Mouse (Mus musculus) heart, postnatal 36 days (tissue): ENCODE data around the gene Atg4d. TPM values are rescaled to one million over a fixed set of nuclear protein-coding genes. Genes with fewer than 3 reads are reported as not detected.
"Not testable (repeated sequence)": the region's sequence is repeated elsewhere in the genome, so short reads cannot be mapped to it uniquely, and the experiment has no call there.

Source experiments
- DNase-seq, 2 experiments: peaks; one replicate each; pipeline ENCODE4 v3.0.0; 2021 to 2022
- intact Hi-C: fragments of 180-260 bp; cut with DNase I; formaldehyde crosslinking; loops from one replicate; pipeline ENCODE4 v1.15.1; 2025
- total RNA-seq, 2 experiments: library from RNA; stranded (reverse); gene quantifications; 2 replicates each; pipeline ENCODE4 v1.2.3; 2021

The Atg4d gene
- total RNA-seq, 2 experiments from 2014 or later = 78.0 to 99.6 TPM

DNA sequence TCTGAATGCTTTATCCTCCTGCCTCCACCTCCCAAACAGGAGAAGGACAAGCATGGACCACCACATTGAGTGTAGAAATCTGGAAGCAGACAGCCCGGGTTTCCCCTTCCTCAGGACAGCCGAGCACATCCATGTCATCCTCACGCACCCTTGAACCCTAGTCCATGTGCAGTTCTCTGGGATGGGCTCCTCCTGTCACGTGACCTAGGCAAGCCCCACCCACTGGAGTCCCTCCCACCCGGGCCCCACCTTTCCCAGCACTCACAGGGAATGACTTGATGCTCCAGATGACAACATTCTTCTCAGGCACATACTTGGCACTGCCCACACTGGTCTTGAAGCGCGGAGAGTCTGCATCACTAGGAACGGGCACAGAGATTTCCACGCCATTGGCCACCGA lies 33.9 kb downstream of the Atg4d start:
- DNase-seq = no peak
- intact Hi-C loops = no loop called here

DNA sequence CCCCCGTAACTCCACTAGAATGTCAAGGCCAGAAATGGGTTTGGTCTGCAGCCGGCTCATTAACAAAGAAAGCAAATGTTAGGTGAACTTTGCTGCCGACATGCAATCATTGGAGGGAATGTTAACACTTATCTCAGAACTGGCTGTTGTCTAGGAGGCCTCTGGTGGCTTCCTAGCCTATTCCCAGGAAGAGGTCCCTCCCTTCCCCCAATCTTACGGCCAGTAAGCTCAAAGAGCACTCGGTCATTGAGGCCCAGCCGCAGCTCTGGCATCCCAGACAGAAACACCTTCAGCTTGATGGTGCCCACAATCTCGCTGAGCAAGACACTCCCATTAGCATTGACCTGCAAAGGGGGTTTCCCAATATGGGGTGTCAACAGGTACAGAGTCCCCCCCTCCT lies 40.0 kb downstream of the Atg4d start:
- intact Hi-C loops = no loop called here
- DNase-seq = no peak

DNA sequence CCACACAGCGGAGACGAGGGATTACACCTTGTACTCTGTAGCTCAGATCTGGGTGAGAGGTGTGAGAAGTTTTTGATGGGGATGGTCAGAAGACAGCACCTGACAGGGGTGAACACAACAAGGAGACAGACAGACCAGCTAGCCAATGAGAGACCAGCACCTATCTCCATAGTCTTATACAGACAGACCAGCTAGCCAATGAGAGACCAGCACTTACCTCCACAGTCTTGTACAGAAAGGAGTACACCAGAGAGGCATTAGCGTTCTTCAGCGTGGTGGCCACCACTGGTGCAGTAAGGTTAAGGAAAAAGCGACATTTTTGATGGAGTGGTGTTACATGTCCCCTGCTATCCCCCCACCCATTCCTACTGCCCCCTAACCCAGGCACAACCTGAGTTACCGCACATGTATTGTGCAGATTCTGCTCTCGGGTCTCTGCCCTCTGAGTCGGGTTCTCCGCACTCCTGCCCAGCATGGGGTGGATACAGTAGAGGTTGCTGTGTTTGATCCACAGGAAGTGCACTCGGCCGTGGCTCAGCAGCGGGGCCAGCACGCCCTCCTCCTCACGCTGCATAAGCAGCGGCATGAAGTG lies 44.2 kb downstream of the Atg4d start:
- intact Hi-C loops = no loop called here
- no peak for DNase-seq

- intact Hi-C loops = loop anchor here (5.0 kb wide), 1 partner anchor 156 kb away; no protein-coding TSS in a partner anchor
- DNase-seq = no peak
Measured at GRCm38 (mm10) chr9:21311695-21312094, 46.6 kb downstream of the Atg4d start.

DNA sequence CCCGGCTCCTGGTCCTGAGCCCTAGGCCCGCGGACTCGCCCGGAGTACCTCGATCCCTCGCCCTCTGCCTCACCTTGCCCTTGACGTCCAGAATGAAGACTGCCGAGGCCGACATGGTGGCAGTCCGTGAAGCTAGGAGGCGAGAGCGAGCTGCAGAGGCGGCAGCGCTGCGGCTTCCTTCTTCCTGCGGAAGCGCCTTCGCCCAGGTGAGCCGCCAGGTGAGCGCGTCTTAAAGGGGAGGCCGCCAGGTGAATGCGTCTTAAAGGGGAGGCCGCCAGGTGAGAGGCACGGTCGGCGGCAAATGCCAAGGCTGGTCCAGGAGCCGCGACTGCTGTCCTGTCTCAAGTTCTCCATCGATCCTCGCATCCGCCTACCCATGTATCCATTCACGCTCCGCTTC lies 47.0 kb downstream of the Atg4d start, which contains the start of gene Ap1m2:
Gene Ap1m2, minus strand, starts transcription at position 204 of the 400 bp plus-strand sequence.
- no peak for DNase-seq
- intact Hi-C loops = loop anchor here (5.0 kb wide), 1 partner anchor 155 kb away; no protein-coding TSS in a partner anchor

DNA sequence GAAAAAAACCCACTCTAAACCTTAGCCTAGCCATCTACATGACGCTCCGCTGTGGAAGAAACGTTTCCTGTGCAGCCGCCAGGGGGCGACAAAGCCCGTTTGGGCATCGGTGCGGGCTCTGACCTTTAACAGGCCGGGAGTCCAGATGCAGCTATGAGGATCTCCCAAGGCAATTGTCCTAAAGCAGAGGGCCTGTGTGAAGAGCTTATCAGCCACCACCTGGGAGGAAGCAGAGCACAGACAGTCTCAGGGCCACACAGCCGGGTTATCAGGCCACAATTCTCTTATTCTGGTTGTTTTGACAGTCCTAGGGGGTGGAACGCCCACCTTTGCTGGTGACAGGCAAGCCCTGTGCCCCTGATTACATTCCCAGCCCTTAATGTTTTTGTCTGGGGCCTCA lies 48.3 kb downstream of the Atg4d start:
- peak; percentile 91 to 96 for DNase-seq
- intact Hi-C loops = loop anchor here (1.0 to 5.0 kb wide), 3 partner anchors 44 to 154 kb away; no protein-coding TSS in a partner anchor

DNA sequence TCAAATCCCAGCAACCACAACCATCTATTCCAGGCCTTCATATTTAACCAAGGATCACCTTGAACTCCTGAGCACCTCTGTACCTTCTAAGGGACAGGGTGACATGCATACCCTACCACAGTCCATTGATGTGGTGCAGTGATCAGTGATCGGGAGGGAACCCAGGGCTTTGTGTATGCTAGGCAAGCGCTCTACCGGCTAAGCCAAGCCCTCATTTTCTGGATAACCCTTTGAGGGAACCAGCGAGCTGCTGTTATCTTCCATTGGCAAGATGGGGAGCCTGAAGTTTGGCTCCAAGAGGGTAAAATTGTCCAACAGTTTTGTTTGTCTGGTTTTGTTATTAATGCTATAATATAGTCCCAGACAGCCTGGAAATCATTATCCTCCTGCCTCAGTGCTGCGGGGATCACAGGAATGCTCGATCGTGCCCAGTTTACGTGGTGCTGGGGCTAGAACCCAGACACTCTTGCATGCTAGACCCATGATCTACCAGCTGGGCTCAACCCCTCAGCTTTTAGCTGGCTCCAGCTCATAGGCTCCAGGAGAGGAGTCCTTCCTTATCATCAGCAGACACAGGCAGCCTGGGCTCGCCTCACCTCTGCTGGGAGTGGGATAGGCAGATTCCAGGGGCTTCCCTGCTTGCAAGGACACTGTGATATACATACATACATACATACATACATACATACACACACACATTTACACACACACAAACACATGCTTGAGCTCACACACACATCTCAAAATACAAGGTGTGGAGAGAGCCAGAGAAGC lies 49.5 kb downstream of the Atg4d start:
- intact Hi-C loops = loop anchor here (5.0 kb wide), 1 partner anchor 153 kb away; no protein-coding TSS in a partner anchor
- DNase-seq = no peak

- intact Hi-C loops = no loop called here
- no peak for DNase-seq
Measured at GRCm38 (mm10) chr9:21315421-21315820, 50.3 kb downstream of the Atg4d start.

- intact Hi-C loops = no loop called here
Measured at GRCm38 (mm10) chr9:21316696-21317095, 51.6 kb downstream of the Atg4d start.

DNA sequence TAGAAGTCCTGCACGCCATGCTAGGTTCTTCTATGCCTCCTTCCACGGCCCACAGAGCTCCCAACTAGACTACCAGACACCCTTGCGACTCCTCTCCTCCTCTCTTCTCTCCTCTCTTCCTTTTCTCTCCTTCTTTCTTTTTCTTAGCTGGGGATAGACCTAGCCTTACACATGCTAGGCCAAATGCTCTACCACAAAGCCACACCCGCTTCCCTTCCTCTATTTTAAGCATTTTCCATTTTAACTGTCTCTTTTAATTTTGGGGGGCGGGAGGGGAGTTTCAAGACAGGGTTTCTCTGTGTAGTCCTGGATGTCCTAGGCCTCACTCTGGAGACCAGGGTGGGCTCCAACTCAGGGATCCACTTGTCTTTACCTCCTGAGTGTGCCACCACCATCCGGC lies 53.7 kb downstream of the Atg4d start:
- intact Hi-C loops = no loop called here
- no peak for DNase-seq

More at GRCm38 (mm10) chr9:21316696-21317095, 51.6 kb downstream of the Atg4d start:
- DNase-seq = no peak

GRCm38 (mm10) chr9:21319503-21319902 lies 54.4 kb downstream of the Atg4d start:
- intact Hi-C loops = no loop called here
- DNase-seq = no peak

DNA sequence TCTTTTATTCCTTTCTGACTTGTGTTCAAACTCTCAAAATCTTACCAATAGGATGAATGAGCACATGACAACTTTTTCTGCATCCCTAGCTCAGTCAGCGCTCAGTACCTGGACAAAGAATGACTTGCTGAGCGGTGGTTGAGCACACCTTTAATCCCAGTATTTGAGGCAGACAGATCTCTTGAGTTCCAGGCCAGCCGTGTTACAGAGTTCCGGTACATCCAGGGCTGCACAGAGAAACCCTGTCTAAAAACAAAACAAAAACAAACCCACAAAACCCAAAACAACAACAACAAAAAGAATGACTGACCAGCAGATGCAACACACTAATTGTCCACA lies 55.2 kb downstream of the Atg4d start:
- intact Hi-C loops = no loop called here
- no peak for DNase-seq

DNA sequence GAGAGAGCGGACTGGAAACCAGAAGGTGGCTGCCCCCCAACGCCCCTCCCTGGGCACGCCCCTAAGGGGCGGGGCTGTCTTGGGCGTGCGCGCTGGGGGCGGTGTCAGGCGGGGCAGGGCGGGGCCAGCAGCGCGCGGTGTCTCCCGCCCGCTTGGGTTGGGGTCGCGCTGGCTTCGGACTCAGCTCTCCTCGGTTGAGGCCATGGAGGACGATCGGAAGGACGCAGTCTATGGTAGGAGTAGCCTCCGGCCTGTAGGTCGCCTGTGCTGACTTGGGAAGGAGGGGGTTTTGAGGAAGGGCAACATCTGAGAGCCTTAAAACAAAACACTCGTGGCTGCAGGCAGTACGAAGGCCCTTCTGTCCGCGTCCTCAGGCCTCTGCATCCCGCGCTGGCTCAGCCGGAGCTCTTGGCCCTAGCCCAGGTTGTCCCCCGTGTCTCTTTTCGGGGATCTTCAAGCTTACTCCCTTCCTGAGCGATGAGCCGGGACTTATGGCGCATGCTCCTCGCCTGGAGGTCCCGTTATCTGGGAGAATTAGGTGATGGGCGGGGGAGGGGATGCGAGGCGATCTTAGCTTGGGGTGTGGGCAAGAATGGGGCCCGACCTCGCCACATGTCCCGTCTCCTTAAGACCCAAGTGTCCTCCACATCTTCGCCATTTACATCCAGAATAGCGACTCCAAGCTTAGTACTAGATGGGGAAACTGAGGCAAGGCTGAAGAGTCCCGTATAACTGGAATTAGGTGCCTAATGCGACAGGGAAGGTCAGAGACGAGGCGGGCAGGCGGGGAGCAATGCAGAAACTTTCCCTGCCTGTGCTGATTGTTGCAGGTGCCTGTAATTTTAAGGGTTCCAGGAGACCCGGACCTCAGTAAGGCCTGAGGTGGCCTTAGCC lies 55.8 kb downstream of the Atg4d start, which contains the start of gene Slc44a2:
Gene Slc44a2, plus strand, starts transcription at position 80 of the 894 bp plus-strand sequence.
- intact Hi-C loops = no loop called here
- DNase-seq = peak; percentile 91 to 93

GRCm38 (mm10) chr9:21321513-21321835 lies 56.4 kb downstream of the Atg4d start:
- DNase-seq = peak; percentile 51 to 55
- intact Hi-C loops = no loop called here

- no peak for DNase-seq
- intact Hi-C loops = no loop called here
Measured at GRCm38 (mm10) chr9:21322211-21322916, 57.3 kb downstream of the Atg4d start.

- DNase-seq = not testable (repeated sequence)
Measured at GRCm38 (mm10) chr9:21322917-21323297, 57.8 kb downstream of the Atg4d start.

DNA sequence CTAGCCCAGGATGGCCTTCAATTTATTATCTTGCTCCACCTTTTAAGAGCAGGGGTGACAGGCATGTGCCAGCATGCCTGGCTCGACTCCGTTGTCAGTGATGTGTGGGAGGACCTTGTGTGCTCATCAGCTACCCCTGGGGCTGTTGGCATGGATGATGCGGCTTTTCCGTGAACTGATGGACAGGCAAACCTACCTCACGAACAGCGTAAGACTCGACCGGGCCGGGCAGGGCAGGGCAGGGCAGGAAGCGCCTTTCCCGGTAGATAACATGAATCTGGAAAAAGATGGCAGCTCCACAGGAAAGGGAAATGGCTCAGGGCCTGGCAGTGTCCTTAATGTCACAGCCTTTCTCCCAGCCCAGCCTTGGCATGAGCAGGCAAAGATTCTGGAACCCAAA lies 59.2 kb downstream of the Atg4d start:
- DNase-seq = no peak
- intact Hi-C loops = no loop called here

More at GRCm38 (mm10) chr9:21322917-21323297, 57.8 kb downstream of the Atg4d start:
- intact Hi-C loops = not testable (repeated sequence)
